Mouse (Mus musculus): ENCODE data around the gene Arf1. TPM values are rescaled to one million over a fixed set of nuclear protein-coding genes. Genes with fewer than 3 reads are reported as not detected.
"Not testable (repeated sequence)": the region's sequence is repeated elsewhere in the genome, so short reads cannot be mapped to it uniquely, and the experiment has no call there.

The Arf1 gene
- total RNA-seq, 2 experiments from 2014 or later = 521 to 565 TPM

DNA sequence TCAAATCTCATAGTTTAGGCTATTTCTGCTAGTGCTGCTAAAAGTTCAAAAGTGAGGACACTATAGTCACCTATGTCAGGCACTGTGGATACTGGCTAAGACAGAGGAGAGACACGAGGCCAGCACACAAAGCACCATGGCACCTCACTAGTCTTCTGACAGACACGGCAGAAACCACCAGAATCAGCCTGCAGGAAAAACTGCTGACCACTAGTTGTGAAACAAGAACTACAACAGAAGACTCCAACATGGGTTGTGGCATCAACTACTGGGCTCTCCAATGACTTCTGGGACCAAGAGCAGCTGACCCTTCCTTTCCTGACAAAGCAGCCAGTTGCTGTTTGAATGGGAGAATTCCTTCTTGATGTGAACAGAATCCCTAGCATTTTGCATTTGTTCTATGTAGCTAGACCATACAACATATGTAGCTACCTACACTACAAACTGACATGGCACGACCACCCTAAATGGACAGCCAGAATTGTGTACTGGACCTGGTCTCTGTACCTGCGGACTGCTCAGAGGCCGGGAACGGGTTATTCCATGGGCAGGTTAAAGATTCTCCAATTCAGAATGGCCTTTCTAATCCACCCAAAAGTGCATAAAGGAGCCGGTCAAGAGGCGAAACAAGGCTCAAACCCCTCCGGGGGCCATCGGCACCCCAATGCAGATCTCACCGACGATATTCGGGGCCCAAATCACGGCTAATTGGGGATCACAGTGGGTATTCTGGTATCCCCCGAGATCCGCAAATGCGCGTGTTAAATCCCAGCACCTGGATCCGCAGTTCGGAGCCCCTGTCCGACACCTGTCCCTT lies 1.1 kb downstream of the Arf1 start:
- no peak for DNase-seq (ENCODE audit: extremely low spot score in 1 of 2, low spot score in 1 of 2)

DNA sequence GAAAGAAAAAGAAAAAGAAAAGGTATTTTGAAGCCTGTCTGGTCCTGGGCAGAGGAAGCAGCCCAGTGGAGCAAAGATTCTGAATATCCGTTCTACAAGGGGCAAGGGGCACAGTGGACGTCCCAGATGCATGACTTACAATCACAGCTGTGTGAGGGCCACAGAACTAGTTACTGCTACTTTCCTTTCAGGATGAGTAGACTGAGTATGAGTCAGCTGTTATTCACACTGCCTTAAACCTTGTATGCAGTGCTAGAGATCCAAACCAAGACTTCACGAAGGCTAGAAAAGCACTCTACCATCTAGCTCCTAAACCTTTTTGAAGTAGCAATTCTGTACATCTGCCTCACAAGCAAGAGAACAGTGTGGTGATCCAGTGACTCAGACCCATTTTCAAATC lies 1.8 kb downstream of the Arf1 start:
- no peak for DNase-seq (ENCODE audit: extremely low spot score in 1 of 2, low spot score in 1 of 2)

DNA sequence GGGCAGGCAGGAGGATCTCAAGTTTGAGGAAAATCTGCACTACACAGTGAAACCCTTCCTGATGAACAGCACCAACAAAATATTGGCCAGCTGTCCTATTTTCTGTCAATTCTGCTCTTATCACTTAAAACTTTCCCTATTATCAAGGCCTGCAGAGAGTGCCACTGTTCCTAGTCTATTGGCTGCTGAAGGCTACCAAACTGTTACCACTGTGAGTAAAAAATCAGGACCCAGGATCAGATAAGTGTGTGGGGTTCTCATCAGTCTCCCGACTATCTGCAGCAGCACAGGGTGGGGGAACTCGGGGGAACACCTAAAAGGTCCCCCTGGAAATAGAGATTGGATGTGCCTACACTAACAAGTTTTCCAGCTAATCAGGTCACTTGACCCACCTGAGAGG lies 2.9 kb downstream of the Arf1 start:
- DNase-seq (ENCODE audit: extremely low spot score in 1 of 2, low spot score in 1 of 2) = no peak

DNA sequence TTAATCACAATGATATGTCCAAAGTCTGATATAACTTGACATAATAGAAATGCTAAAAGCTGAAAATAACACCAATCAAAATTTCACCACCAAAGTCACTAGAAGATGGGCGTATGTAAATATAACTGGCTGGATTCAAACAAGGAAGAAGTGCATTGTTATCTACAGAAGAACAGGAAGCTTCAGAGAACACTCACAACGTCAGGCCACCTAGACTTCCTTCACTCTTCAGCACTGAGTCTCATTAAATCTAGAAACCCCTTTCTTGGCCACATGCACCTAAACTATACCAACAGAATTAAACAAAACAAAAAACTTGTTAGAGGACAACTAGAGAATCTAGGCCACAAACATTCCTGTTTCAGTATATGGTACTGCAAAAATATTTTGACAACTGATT lies 3.6 kb downstream of the Arf1 start:
- no peak for DNase-seq (ENCODE audit: extremely low spot score in 1 of 2, low spot score in 1 of 2)

DNA sequence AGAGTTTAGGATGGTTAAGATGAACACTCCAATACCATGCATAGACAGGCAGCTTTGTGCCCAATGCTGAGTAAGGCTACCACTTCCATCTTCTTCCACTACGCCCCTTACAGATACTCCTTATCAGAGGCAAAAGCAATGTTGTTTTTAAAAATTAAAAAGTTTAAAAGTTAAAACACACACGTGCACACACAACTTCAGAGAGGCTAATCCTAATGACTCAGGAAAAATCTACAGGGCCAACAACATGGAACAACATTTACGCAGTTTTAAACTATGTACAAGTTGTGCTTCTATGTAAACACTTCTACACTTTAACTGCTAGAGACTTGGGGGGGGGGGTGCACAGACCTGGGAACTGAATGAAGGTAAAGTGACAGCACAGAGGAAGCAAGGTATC lies 4.0 kb downstream of the Arf1 start:
- no peak for DNase-seq (ENCODE audit: extremely low spot score in 1 of 2, low spot score in 1 of 2)

DNA sequence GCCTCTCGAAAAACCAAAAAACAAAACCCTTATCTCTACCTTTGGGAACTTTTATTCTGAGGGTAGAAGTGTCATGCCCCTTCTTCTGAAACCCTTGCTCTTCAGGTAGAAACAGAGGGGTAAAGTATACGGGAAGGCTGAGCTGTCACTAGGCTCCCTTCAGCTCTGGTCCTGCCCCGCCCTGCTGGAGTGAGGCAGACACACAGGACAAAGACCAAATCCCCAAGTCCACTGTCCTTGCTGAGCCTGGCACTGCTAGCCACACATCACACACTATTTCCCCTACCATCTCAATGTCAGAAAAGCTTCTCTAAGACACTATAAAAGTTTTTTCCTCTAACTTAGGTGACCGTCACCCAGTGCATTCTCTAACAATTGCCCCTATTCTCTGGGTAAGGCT lies 5.8 kb downstream of the Arf1 start:
- DNase-seq (ENCODE audit: extremely low spot score in 1 of 2, low spot score in 1 of 2) = no peak

DNA sequence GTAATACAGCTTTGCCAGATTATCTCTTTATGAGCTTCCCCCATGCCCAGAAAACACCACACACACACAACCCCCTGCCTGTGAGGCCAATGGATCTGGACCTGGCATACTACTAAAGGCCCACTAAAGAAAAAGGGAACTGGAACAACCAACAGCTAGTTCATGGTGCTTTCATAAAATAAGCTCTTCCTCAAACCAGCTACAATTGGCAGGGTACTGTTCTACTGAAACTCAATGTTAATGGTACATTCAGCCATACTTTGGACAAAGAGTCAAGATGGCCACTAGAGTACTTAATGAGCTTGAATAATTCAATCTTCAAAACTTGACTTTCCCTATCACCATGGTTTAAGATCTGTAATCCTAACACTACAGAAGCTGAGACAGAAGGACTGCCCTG lies 6.5 kb downstream of the Arf1 start:
- DNase-seq (ENCODE audit: extremely low spot score in 1 of 2, low spot score in 1 of 2) = no peak

DNA sequence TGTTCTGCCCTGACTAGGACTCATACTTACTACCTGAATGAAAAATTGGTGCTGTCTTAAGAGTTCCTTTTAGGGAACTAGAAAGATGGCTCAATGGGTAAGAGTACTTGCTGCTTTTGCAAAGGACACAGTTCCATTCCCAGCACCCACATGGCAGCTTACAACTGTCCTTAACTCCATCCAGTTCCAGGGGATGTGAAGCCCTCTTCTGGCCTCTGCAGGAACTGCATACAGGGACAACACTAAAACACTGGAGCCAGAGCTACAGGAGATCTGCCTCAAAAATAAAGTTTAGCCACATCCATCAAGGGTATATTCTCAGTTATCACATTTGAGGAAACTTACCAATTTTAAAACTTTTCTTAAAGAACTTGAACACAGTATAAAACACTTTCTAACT lies 9.0 kb downstream of the Arf1 start:
- no peak for DNase-seq (ENCODE audit: extremely low spot score in 1 of 2, low spot score in 1 of 2)

DNA sequence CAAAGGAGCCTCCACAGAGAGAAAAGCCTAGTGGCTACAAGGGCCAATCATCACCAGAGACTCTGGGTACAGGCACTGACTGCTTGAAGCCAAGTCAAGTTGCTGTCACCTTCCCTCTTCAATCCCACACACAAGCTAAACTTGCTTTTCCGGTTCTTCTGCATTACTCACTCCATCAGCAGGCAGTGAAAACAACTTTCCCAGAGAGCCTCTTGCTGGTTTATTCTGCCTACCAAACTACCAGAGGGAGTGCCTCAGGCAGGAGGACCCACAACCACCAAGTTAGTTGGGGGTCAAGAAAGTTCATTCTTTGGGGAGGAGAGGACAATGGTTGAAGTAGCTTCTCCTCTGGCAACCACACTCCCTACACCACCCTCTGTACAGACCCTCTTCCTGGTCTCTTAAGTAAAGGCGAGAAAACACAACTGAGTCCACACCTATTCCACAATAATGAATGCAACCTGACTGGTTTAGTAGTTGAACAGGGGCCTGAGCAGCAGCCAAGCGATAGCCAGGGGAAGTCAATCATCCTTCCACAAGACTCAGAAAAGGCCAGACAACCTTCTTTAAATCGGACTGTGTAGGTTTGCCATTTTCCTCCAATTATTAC lies 9.6 kb downstream of the Arf1 start:
- DNase-seq (ENCODE audit: extremely low spot score in 1 of 2, low spot score in 1 of 2) = no peak

DNA sequence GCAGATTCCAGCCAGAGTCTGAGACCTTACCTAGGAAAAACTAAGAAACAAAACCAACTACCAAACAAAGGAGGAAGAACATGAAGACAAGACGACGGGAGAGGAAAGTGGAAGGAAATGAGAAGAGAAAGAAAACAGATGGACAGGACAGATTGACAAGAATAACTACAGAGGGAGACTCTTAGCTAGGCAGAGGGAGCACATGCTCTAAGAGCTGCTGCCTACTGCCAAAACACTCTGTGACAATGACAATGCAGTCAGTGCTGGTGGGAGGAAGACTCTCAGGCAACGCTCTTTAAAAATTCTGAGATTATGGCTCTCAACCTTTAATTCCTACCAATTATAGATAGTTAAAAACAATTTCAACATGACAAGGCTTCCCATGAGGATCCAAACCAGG lies 11.1 kb downstream of the Arf1 start:
- DNase-seq (ENCODE audit: extremely low spot score in 1 of 2, low spot score in 1 of 2) = no peak

DNA sequence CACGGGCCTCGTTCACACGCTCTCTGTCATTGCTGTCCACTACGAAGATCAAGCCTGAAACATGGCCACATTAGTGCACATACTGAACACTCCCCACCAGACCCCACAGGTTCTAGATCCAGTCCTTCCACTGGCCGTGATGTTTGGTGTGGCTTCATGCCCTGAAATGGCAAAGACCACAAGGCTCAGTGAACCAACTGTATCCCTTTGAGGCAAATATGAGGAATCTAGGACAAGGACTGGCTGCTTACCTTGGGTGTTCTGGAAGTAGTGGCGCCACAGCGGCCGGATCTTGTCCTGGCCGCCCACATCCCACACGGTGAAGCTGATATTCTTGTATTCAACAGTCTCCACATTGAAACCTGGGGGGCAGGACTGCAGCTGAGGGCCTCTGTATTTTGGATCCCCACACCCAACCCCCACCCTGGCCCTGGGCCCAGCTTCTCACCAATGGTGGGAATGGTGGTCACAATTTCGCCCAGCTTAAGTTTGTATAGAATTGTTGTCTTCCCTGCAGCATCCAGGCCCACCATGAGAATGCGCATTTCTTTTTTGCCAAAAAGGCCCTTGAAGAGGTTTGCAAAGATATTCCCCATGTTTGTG lies 15.1 kb downstream of the Arf1 start:
- DNase-seq (ENCODE audit: extremely low spot score in 1 of 2, low spot score in 1 of 2) = no peak

DNA sequence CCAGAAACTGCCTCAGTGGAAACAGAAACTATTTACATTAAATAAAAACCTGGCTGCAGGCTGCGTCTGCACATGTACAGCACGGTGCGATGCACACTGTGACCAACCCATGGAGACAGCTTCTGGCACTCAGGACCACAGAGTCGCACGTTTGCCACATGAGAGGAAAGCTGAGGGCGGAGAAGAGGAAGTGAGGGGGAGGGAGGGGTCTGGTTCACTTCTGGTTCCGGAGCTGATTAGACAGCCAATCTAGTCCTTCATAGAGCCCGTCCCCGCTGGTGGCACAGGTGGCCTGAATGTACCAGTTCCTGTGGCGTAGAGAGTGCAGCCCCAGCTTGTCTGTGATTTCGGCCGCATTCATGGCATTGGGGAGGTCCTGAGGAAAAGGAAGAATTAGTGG lies 15.8 kb downstream of the Arf1 start:
- DNase-seq (ENCODE audit: extremely low spot score in 1 of 2, low spot score in 1 of 2) = not testable (repeated sequence)

DNA sequence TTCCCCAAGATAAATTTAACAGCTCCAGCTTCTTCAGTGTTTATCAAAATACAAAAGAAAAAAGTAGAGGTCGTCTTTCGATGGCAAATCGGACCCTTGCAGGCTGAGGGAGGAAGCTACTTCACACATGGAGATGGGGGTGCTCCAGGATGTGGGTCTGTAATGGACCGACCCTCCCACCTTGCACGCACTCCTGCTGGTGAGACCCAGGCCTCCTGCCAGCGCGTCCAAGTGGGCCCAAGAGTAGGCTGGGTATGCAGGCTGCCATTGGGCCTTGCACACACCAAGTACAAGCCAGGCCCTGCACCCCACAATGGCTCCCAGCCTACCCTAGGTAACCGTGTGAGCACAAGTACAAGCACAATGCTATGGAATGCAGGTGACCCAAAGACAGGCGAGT lies 16.5 kb downstream of the Arf1 start:
- DNase-seq (ENCODE audit: extremely low spot score in 1 of 2, low spot score in 1 of 2) = not testable (repeated sequence)

DNA sequence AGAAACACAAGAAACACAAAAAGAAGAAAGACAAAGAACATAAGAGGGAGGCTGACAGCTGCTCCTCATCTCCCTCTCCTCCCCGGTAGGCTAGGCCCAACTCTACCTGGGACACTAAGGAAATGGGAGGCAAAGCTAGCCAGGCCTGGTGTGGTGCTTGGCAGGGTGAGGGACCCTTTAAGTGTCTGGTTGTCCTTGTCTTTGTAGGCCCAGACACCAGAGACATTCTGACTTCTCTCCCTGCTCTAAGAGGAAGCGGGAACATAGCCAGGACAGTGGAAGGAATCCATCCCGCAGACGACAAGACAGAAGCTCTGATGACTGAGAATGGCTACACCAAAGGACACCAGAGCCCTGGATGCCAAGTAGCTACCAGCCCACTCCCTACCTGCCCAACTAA lies 18.1 kb downstream of the Arf1 start:
- no peak for DNase-seq (ENCODE audit: extremely low spot score in 1 of 2, low spot score in 1 of 2)

DNA sequence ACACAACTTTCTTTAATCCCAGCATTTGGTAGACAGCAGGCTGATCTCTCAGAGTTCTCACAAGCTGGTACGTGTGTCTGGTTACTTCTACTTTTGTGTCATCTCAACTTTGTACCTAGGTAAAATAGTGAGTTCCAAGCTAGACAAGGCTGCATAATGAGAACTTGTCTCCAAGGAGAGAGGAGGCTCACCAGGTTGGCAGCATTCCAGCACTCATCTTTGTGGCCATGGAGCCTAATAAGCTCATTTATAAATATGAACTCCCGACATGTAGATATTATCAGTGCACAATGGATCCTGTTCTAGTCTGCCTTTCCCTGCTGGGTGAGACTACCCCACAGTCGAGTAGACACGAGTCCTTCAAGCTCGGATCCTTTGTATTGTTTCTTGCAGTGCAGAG lies 18.5 kb downstream of the Arf1 start:
- no peak for DNase-seq (ENCODE audit: extremely low spot score in 1 of 2, low spot score in 1 of 2)

DNA sequence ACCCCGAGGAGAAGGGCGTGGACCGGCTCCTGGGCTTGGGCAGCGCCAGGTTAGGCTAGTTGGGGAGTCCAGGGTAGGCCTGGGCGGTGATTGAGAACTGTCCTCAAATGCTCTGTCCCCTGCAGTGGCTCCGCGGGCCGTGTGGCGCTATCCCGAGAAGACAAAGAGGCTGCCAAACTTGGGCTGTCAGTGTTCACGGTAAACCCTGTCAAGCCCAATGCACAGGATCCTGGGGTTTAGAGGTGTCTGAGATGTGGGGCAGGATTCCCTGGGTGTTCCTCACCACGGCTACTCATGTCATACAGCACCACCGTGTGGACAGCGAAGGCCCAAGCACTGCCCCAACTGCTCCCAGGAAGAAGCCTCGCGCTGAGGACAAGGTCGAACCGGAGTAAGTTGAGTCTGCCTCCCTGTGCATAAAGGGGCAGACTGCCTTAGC lies 19.0 kb downstream of the Arf1 start:
- peak; percentile 43 to 51 for DNase-seq (ENCODE audit: extremely low spot score in 1 of 2, low spot score in 1 of 2)

DNA sequence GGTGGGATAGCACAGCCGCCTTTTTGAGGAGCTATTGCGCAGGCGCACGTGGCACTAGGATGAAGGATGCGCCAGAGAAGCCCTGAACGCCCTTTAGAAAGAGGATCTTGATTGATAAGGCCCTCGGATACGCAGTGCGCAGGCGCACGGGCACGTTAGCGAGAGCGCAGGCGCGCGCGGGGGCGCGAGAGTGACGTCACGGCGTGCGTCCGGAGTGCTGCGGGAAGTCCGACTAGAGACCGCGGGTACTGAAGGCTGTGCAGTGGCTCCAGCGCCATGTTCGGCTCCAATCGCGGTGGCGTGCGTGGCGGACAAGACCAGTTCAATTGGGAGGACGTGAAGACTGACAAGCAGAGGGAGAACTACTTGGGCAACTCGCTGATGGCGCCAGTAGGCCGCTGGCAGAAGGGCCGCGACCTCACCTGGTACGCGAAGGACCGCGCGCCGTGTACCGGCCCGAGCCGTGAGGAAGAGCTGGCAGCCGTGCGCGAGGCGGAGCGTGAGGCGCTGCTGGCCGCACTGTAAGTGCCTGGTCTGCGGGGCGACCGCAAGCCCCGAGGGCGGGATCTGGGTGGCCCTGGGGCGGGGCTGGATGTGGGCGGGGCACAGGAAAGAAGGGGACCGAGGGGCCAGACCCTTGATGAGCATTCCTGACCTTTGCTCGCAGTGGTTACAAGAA lies 19.8 kb downstream of the Arf1 start, which contains the start of gene 2310033P09Rik:
Gene 2310033P09Rik, plus strand, starts transcription at position 169 of the 679 bp plus-strand sequence.
- DNase-seq (ENCODE audit: extremely low spot score in 1 of 2, low spot score in 1 of 2) = peak; percentile 90 to 94

DNA sequence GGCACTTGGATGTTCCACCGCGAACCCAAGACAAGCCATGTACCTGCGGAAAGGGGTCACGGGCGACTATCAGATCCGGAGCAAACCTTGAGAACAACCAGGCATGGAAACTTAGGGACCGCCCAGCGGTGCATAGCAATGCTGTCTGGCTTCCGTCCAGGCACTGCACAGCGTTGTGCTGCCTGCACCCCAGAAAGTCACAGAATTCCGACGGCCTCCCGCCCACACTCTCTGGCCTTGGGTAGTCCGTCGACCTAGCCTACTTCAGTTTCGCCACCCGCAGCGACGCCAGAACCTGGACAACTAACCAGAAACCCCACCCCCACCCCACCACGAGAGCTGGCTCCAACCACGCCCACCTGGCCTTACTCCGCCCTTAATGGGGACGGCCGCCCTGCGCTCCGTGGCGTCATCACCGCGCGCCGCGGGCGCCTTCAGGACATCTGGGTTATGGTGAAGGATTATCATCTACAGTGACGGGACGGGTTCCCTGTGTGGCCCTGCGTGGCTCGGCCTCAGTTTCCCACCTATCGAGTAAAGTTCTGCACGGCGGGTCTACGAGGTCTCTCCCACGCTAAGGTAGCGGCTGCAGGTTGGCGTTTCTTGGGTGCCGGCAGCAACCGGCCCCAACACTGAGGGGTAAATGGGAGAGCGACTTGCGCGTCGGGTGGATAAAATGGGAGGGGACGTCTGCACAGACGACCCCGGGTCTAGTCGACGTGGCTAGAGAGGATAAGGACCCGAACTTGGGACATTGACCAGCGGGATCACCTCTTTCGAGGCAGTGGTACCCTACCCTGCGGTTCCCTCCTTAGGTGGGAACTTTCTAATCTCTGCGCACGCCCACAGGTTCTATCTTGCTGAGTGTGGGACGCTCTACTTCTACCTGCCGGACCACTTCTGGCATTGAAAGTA lies 25.7 kb downstream of the Arf1 start, which contains the start of gene Mrpl55:
Gene Mrpl55, plus strand, starts transcription at position 406 of the 915 bp plus-strand sequence.
- DNase-seq (ENCODE audit: extremely low spot score in 1 of 2, low spot score in 1 of 2) = peak; percentile 87 to 93

DNA sequence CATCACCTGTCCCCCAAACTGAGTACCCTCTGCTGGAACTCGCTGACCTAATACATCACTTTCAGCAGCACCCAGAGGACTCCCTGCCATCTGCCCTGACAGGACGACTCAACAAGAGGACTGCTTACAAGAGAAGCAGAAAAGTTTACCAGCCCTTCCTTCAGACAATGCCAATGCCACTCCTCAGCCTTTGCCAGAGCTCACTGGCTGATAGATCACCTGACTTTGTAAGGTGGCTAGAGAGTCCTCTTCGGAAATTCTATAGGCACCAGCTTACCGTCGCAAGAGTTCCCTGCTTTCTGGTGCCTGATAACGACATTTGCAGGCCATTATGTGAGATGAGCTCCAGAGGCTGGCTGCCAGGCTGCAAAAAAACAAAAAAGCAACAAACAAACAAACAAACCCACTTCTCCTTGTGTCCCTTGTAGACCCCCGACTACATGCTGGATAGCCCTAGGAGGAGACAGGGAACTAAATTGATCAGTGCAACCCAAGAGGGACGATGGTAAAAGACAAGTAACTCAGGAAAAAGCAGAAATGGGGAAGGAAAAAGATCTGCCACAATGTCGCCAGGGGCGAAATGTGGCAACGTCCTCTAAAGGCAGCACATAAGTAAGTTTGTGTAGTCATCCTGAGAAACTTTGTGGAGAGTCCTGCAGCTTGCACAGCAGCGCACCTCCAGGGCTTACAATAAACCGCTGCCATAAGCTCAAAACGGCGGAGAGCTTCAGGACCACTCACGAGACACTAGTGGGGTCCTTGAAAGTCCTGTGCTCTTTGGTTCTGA lies 26.7 kb downstream of the Arf1 start:
- no peak for DNase-seq (ENCODE audit: extremely low spot score in 1 of 2, low spot score in 1 of 2)

All from layer of hippocampus, postnatal 25 days (tissue).